Mouse (Mus musculus) C2C12 (cell line): ENCODE measurements around the gene Sept8.

ENCODE experiments used
- CEBPB ChIP-seq: IDR thresholded peaks from one replicate; pipeline ENCODE4 v1.6.1; 2011; ENCODE audit warnings: low read depth, mild to moderate bottlenecking, control low read depth, moderate library complexity
- CTCF ChIP-seq: IDR thresholded peaks from one replicate; pipeline ENCODE4 v1.5.1; 2011; ENCODE audit not compliant: control insufficient read depth, insufficient read depth, insufficient read length
- MAX ChIP-seq: IDR thresholded peaks from one replicate; pipeline ENCODE4 v1.6.1; 2011; ENCODE audit warnings: mild to moderate bottlenecking, control low read depth
- MYOD1 ChIP-seq: IDR thresholded peaks from one replicate; pipeline ENCODE4 v1.6.1; 2011; ENCODE audit warnings: low read depth; ENCODE audit not compliant: control insufficient read depth, insufficient read length

DNA sequence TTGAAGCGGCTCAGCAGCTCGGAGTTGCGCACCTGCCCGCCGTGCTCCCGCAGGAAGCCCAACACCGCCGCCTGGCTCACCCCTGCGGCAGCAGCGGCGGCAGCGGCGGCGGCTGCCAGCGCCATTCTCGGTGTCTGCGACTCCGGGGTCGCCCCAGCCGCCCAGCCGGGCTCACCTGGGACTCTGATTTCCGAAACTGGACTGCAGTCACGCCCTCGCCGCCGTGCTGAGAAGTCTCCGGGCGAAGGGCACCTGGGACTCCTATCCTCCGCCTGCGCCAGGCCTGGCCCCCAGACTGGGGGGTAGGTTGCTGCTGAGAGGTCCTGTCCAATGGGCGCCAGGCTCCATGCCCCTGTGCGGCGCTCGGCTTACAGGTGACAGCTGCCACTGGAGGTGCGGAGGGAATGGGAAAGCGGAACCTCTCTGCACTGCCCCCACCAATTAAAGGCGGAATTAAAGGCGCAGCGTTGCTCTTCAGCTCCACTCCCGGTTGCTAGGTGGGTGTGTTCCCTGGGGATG, 39.2 kb upstream of the Sept8 start, which contains the start of the genes Gm9945 and Sowaha:
- TF ChIP-seq CTCF (no peak), MAX (no peak), MYOD1 (no peak), CEBPB (no peak)
